Mouse (Mus musculus): ENCODE data around the gene Haus3. TPM values are rescaled to one million over a fixed set of nuclear protein-coding genes. Genes with fewer than 3 reads are reported as not detected.

Haus3 gene
- total RNA-seq, 2 experiments from 2014 or later = 11.5 to 12.5 TPM

GRCm38 (mm10) chr5:34186391-34186790 lies 17.1 kb upstream of the Haus3 start:
- DNase-seq = peak; percentile 8

- DNase-seq = peak; percentile 4
Measured at GRCm38 (mm10) chr5:34185791-34186190, 16.5 kb upstream of the Haus3 start.

- DNase-seq = peak; percentile 2
Measured at GRCm38 (mm10) chr5:34185051-34185580, 15.8 kb upstream of the Haus3 start.

- peak; percentile 4 for DNase-seq
Measured at GRCm38 (mm10) chr5:34183976-34184375, 14.6 kb upstream of the Haus3 start.

GRCm38 (mm10) chr5:34183156-34183880 lies 14.0 kb upstream of the Haus3 start:
- peak; percentile 68 for DNase-seq

GRCm38 (mm10) chr5:34182486-34182885 lies 13.2 kb upstream of the Haus3 start:
- DNase-seq = no peak

GRCm38 (mm10) chr5:34177821-34178220 lies 8.5 kb upstream of the Haus3 start:
- no peak for DNase-seq

- no peak for DNase-seq
Measured at GRCm38 (mm10) chr5:34177091-34177490, 7.8 kb upstream of the Haus3 start.

- DNase-seq = no peak
Measured at GRCm38 (mm10) chr5:34176691-34177090, 7.4 kb upstream of the Haus3 start.

GRCm38 (mm10) chr5:34175403-34175694 lies 6.0 kb upstream of the Haus3 start:
- no peak for DNase-seq

GRCm38 (mm10) chr5:34174550-34175402 lies 5.4 kb upstream of the Haus3 start:
- no peak for DNase-seq

- DNase-seq = no peak
Measured at GRCm38 (mm10) chr5:34174021-34174420, 4.7 kb upstream of the Haus3 start.

GRCm38 (mm10) chr5:34170726-34171125 lies 1.4 kb upstream of the Haus3 start:
- no peak for DNase-seq

GRCm38 (mm10) chr5:34169954-34170353 lies 627 bp upstream of the Haus3 start:
- no peak for DNase-seq

- DNase-seq = no peak
Measured at GRCm38 (mm10) chr5:34167857-34168256, 1.5 kb downstream of the Haus3 start.

GRCm38 (mm10) chr5:34165793-34166192 lies 3.5 kb downstream of the Haus3 start:
- no peak for DNase-seq

- DNase-seq = no peak
Measured at GRCm38 (mm10) chr5:34148476-34148875, 20.9 kb downstream of the Haus3 start.

- no peak for DNase-seq
Measured at GRCm38 (mm10) chr5:34147554-34147953, 21.8 kb downstream of the Haus3 start.

- DNase-seq = peak; percentile 63
Measured at GRCm38 (mm10) chr5:34139751-34140150, 29.6 kb downstream of the Haus3 start.

GRCm38 (mm10) chr5:34132731-34133130 lies 36.6 kb downstream of the Haus3 start:
- no peak for DNase-seq

- peak; percentile 7 for DNase-seq
Measured at GRCm38 (mm10) chr5:34124131-34124530, 45.2 kb downstream of the Haus3 start.

GRCm38 (mm10) chr5:34119121-34119856 lies 50.0 kb downstream of the Haus3 start:
- no peak for DNase-seq

GRCm38 (mm10) chr5:34105681-34106080 lies 63.6 kb downstream of the Haus3 start:
- peak; percentile 5 for DNase-seq
